Mouse (Mus musculus) heart, postnatal 0 days (tissue): ENCODE data around the gene Ppig.

Experiments
- CTCF ChIP-seq: IDR thresholded peaks from 2 replicates; pipeline ENCODE4 v1.5.1; 2016; ENCODE audit warnings: antibody characterized with exemption, control low read depth, low read depth
- EP300 ChIP-seq: IDR thresholded peaks from 2 replicates; pipeline ENCODE4 v1.6.1; 2016; ENCODE audit warnings: antibody characterized with exemption, low read depth

- TF ChIP-seq CTCF (no peak), EP300 (no peak)
These were observed 3.2 kb upstream of the Ppig start for GRCm38 (mm10) chr2:69719121-69719520.
